Mouse (Mus musculus): ENCODE data around the gene Gm5868.

DNA sequence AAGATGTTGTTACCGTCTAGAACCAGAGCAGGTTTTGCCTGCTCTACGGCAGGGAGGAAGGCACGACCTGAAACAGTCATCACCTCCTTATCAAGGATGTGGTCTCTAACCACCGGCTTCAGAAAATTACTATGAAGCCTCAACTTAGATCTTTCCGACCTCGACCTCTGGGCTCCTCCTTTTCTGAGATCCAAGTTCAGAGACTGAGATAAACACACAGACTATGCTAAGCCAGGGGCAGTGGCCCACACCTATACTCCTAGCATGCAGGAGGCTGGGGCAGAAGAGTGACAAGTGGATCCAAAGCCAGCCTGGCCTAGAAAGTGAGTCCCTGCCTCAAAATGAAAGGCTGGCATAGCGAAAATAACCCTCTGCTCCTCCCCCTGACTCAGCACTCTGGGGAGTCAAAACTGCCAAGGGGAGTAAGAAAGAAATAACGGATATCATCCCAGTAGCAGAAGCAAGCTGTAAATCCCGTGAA is 47.5 kb upstream of the Gm5868 start:
- TF ChIP-seq CTCF (IDR thresholded peaks at IDR 0.05) (no peak), POLR2A (IDR thresholded peaks at IDR 0.05; ENCODE audit: insufficient read depth, low read depth, low read length) (no peak)
